ENCODE assay signal across 7 mouse cellular contexts in the genomic region with DNA sequence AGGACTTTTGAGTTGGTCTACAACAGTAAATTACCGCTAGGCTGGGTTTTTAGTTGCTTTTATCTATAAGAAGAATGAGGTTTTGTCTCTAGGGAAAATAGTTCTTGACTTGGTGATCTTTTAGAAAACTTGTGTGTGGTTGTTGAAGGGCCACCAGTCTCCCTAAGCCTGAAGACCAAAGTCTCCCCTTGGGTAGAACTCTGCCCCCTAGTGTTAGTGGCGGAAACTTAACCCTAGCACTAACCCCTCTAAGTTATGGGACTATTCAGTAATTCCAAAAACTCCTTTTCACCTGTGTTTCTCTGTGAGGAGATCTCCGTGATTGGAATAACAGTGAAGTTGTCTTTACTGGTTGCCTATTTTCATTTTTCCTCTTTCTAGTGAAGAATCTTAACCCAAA. TPM values are rescaled to one million over a fixed set of nuclear protein-coding genes. Genes with fewer than 3 reads are reported as not detected.
A peak's percentile ranks its signal among the peaks of the same experiment; 100 is the strongest.
DNase-seq lines count a peak whose midpoint lies in the region; ATAC-seq and TF ChIP-seq lines count a peak whose summit lies in the region.

No protein-coding gene starts in this region.

- no peak for TF ChIP-seq RAD21 in MEL (IDR thresholded peaks at IDR 0.05; ENCODE audit: low read depth, low read length)

- H3K27ac ChIP-seq in MEL (ENCODE audit: control insufficient read depth, low read depth, low read length) = no peak overlapping the region
- H3K27ac ChIP-seq in forebrain, embryonic 14.5 days (ENCODE audit: low read depth, low read length) = no peak overlapping the region
- H3K27ac ChIP-seq in lung, embryonic 16.5 days (ENCODE audit: low read length) = no peak overlapping the region
- H3K27ac ChIP-seq in stomach, postnatal 0 days (replicated peaks) = no peak overlapping the region

- DNase-seq in MEL (ENCODE audit: low read depth, low spot score) = no peak
- DNase-seq in forebrain, embryonic 14.5 days (ENCODE audit: low spot score) = no peak
- peak; percentile 53 for DNase-seq in kidney, adult 18-20 months
- peak; percentile 55 for DNase-seq in stomach, postnatal 0 days (ENCODE audit: low spot score)
- DNase-seq in frontal cortex, postnatal 14 days (ENCODE audit: low spot score in 2 of 2) = no peak

- H3K79me2 ChIP-seq in C2C12 (ENCODE audit: control insufficient read depth, insufficient read depth) (peaks cover 69% of the 10 kb centered on the region), MEL (ENCODE audit: control insufficient read depth, insufficient read depth, low read length, poor library complexity) (no peaks in the 10 kb centered on the region)

- H3K4me3 ChIP-seq in C2C12 (ENCODE audit: insufficient read depth, poor library complexity, severe bottlenecking) (peak overlapping the region; percentile 97), MEL (ENCODE audit: control insufficient read depth in 1 of 2, insufficient read depth in 1 of 2, low read depth in 2 of 2, low read length in 2 of 2) (no peak overlapping the region)
- H3K4me3 ChIP-seq in forebrain, embryonic 14.5 days (ENCODE audit: low read depth, low read length) = 0 out of 2 replicates have a peak overlapping the region, but pooled peaks have one; percentile 63
- H3K4me3 ChIP-seq in lung, embryonic 16.5 days (ENCODE audit: low read length) = peak overlapping the region; percentile 90
- H3K4me3 ChIP-seq in stomach, postnatal 0 days (ENCODE audit: low read depth, low read length) = peak overlapping the region; percentile 90

- ATAC-seq in forebrain, embryonic 14.5 days = no peak
- ATAC-seq in lung, embryonic 16.5 days (ENCODE audit: low read depth) = no peak
- no peak for ATAC-seq in stomach, postnatal 0 days (ENCODE audit: low FRiP score, low TSS enrichment)

- TF ChIP-seq CTCF in C2C12 (IDR thresholded peaks at IDR 0.05; ENCODE audit: control insufficient read depth, insufficient read depth, insufficient read length) (peak; percentile 19), MEL (IDR thresholded peaks at IDR 0.05 in 2 of 3, conservative IDR thresholded peaks at IDR 0.05 in 1 of 3; ENCODE audit: control insufficient read depth in 1 of 3, insufficient read depth in 1 of 3, low read depth in 2 of 3, low read length in 3 of 3, poor library complexity in 1 of 3, severe bottlenecking in 1 of 3) (peak in 2 of 3 experiments; percentile 8 to 19; a peak in 2 of 6 replicates)
- peak; percentile 78 for TF ChIP-seq CTCF in stomach, postnatal 0 days (IDR thresholded peaks at IDR 0.05; ENCODE audit: low read depth)

- no peak overlapping the region for H3K9ac ChIP-seq in MEL (ENCODE audit: control insufficient read depth, low read depth, low read length, poor library complexity, severe bottlenecking)
- no peak overlapping the region for H3K9ac ChIP-seq in forebrain, embryonic 14.5 days (ENCODE audit: low read length)
- no peak overlapping the region for H3K9ac ChIP-seq in lung, embryonic 16.5 days (ENCODE audit: low read length)
- no peak overlapping the region for H3K9ac ChIP-seq in stomach, postnatal 0 days (ENCODE audit: low read length)

- H3K36me3 ChIP-seq in C2C12 (ENCODE audit: control insufficient read depth, insufficient read depth) = peaks cover 45% of the 10 kb centered on the region
- H3K36me3 ChIP-seq in MEL (ENCODE audit: control insufficient read depth in 1 of 2, insufficient read depth in 2 of 2, low read length in 2 of 2) = no peaks in the 10 kb centered on the region
- no peaks in the 10 kb centered on the region for H3K36me3 ChIP-seq in forebrain, embryonic 14.5 days (ENCODE audit: control insufficient read depth, insufficient read depth, low read length)
- H3K36me3 ChIP-seq in lung, embryonic 16.5 days (ENCODE audit: control insufficient read depth, insufficient read depth, low read length) = no peaks in the 10 kb centered on the region
- H3K36me3 ChIP-seq in stomach, postnatal 0 days (ENCODE audit: control insufficient read depth, insufficient read depth, low read length) = no peaks in the 10 kb centered on the region; the same call in 1 of the 2 replicates

- no peak for TF ChIP-seq EP300 in MEL (IDR thresholded peaks at IDR 0.05; ENCODE audit: low read depth in 1 of 2, low read length in 2 of 2)
- no peak for TF ChIP-seq EP300 in stomach, postnatal 0 days (optimal IDR thresholded peaks at IDR 0.05)

- H3ac ChIP-seq in C2C12 (ENCODE audit: control insufficient read depth, insufficient read length, low read depth) = no peak overlapping the region

- no peaks in the 10 kb centered on the region for H3K4me1 ChIP-seq in MEL (ENCODE audit: control insufficient read depth in 1 of 2, insufficient read depth in 2 of 2, low read length in 2 of 2)
- no peaks in the 10 kb centered on the region; the same call in 1 of the 2 replicates for H3K4me1 ChIP-seq in forebrain, embryonic 14.5 days (ENCODE audit: control insufficient read depth, insufficient read depth, low read length)
- H3K4me1 ChIP-seq in lung, embryonic 16.5 days (replicated peaks; ENCODE audit: control insufficient read depth, insufficient read depth, low read length) = peaks cover 27% of the 10 kb centered on the region
- peaks cover 6% of the 10 kb centered on the region; the same call in 1 of the 2 replicates for H3K4me1 ChIP-seq in stomach, postnatal 0 days (replicated peaks; ENCODE audit: control insufficient read depth, insufficient read depth)

- H3K79me3 ChIP-seq in C2C12 (ENCODE audit: low read depth) = peaks cover 60% of the 10 kb centered on the region

- 63% methylated on average over 3 of the region's 3 CpGs for WGBS in forebrain, embryonic 14.5 days
- WGBS in lung, embryonic 16.5 days = 41% methylated on average over 3 of the region's 3 CpGs
- WGBS in stomach, postnatal 0 days = 46% methylated on average over 3 of the region's 3 CpGs

- H3K9me3 ChIP-seq in MEL (replicated peaks; ENCODE audit: insufficient read depth, low read length) = no peaks in the 10 kb centered on the region
- no peaks in the 10 kb centered on the region for H3K9me3 ChIP-seq in forebrain, embryonic 14.5 days (replicated peaks; ENCODE audit: control insufficient read depth, low read length)
- no peaks in the 10 kb centered on the region for H3K9me3 ChIP-seq in lung, embryonic 16.5 days (ENCODE audit: control insufficient read depth, low read length)
- no peaks in the 10 kb centered on the region for H3K9me3 ChIP-seq in stomach, postnatal 0 days (ENCODE audit: control insufficient read depth, low read length)

- H3K27me3 ChIP-seq in C2C12 (ENCODE audit: control insufficient read depth, insufficient read depth, insufficient read length) = no peaks in the 10 kb centered on the region
- H3K27me3 ChIP-seq in MEL (ENCODE audit: control insufficient read depth in 1 of 2, insufficient read depth in 2 of 2, low read length in 2 of 2) = no peaks in the 10 kb centered on the region
- H3K27me3 ChIP-seq in forebrain, embryonic 14.5 days (replicated peaks; ENCODE audit: control insufficient read depth, insufficient read depth, low read length) = peaks cover 25% of the 10 kb centered on the region
- no peaks in the 10 kb centered on the region for H3K27me3 ChIP-seq in lung, embryonic 16.5 days (ENCODE audit: control insufficient read depth, insufficient read depth, low read depth, low read length)
- H3K27me3 ChIP-seq in stomach, postnatal 0 days (ENCODE audit: control insufficient read depth, insufficient read depth, low read length) = no peaks in the 10 kb centered on the region

- H3K4me2 ChIP-seq in forebrain, embryonic 14.5 days (ENCODE audit: low read length) = no peak overlapping the region
- peak overlapping the region; percentile 81 for H3K4me2 ChIP-seq in lung, embryonic 16.5 days (ENCODE audit: low read depth, low read length)
- H3K4me2 ChIP-seq in stomach, postnatal 0 days (replicated peaks; ENCODE audit: low read depth) = peak overlapping the region; percentile 82

- TF ChIP-seq POLR2A in MEL (IDR thresholded peaks at IDR 0.05; ENCODE audit: control insufficient read depth in 1 of 2, insufficient read depth in 1 of 2, low read depth in 1 of 2, low read length in 2 of 2, poor library complexity in 1 of 2) = no peak

TF ChIP-seq in C2C12, 6 proteins besides CTCF, POLR2A, EP300 and RAD21:
- TF ChIP-seq MYOG (IDR thresholded peaks at IDR 0.05; ENCODE audit: control insufficient read depth, extremely low read depth, insufficient read length) (no peak), MAX (IDR thresholded peaks at IDR 0.05) (no peak), CEBPB (IDR thresholded peaks at IDR 0.05; ENCODE audit: low read depth) (no peak), FOSL1 (IDR thresholded peaks at IDR 0.05; ENCODE audit: insufficient read depth, low read length, poor library complexity, severe bottlenecking) (no peak), USF1 (IDR thresholded peaks at IDR 0.05; ENCODE audit: low read depth) (no peak), MYOD1 (IDR thresholded peaks at IDR 0.05; ENCODE audit: control insufficient read depth, insufficient read length, low read depth) (no peak)

TF ChIP-seq in MEL, 35 proteins besides CTCF, POLR2A, EP300 and RAD21 (continues in another document):
- TF ChIP-seq SIN3A (IDR thresholded peaks at IDR 0.05; ENCODE audit: low read length) (no peak), TAL1 (IDR thresholded peaks at IDR 0.05; ENCODE audit: low read length) (no peak), ZKSCAN1 (IDR thresholded peaks at IDR 0.05; ENCODE audit: low read depth, low read length) (no peak), CHD1 (IDR thresholded peaks at IDR 0.05; ENCODE audit: low read depth, low read length) (no peak), HCFC1 (IDR thresholded peaks at IDR 0.05; ENCODE audit: low read depth, low read length) (no peak), JUND (IDR thresholded peaks at IDR 0.05; ENCODE audit: low read depth, low read length) (no peak), NRF1 (IDR thresholded peaks at IDR 0.05; ENCODE audit: insufficient read depth, low read depth, low read length, poor library complexity, severe bottlenecking) (no peak), ETS1 (IDR thresholded peaks at IDR 0.05; ENCODE audit: low read depth, low read length) (no peak), BHLHE40 (IDR thresholded peaks at IDR 0.05; ENCODE audit: borderline replicate concordance, low read depth, low read length) (no peak), MAX (IDR thresholded peaks at IDR 0.05; ENCODE audit: low read length) (no peak), USF1 (IDR thresholded peaks at IDR 0.05; ENCODE audit: low read depth, low read length) (no peak), GATA1 (IDR thresholded peaks at IDR 0.05; ENCODE audit: low read depth, low read length) (no peak), MAFK (IDR thresholded peaks at IDR 0.05; ENCODE audit: borderline replicate concordance, low read depth, low read length) (no peak), RCOR1 (IDR thresholded peaks at IDR 0.05; ENCODE audit: low read depth, low read length) (no peak)

RNA-seq across cellular contexts. Expression of a gene that starts 1.9 kb away (rescaled TPM):
- polyA plus RNA-seq in C2C12 (2012; fragmentation: generic; extraction: Trizol) = 89.8 TPM
- total RNA-seq in MEL (2012; rRNA removed) = not detected in 2 replicates
- under 1 TPM in 1 of 2 experiments, not detected in 1; 0.01 TPM for polyA plus RNA-seq in MEL (2012; ENCODE audit: insufficient read depth in 1 of 2, insufficient read length in 2 of 2, low read depth in 1 of 2, low replicate concordance in 2 of 2, missing spikeins in 1 of 2)
- polyA plus RNA-seq in forebrain, embryonic 14.5 days (2014; fragmentation: Nextera tagmentation; extraction: Ambion mirVana) = 36.2 and 41.6 TPM in 2 replicates
- 29.3 and 33.2 TPM in 2 replicates for polyA plus RNA-seq in lung, embryonic 16.5 days (2015; fragmentation: Nextera tagmentation; extraction: Ambion mirVana)
- polyA plus RNA-seq in stomach, postnatal 0 days (2015; fragmentation: Nextera tagmentation; extraction: Ambion mirVana) = 13.1 and 15.8 TPM in 2 replicates

Comparison
In these comparisons a context has a peak if more than half of its experiments do, and no peak if none do; other contexts are left out.
1. H3K4me3 ChIP-seq: peak in C2C12 (single experiment), forebrain, embryonic 14.5 days (single experiment), lung, embryonic 16.5 days (single experiment) and stomach, postnatal 0 days (single experiment); none in MEL (0 of 2).
2. CTCF ChIP-seq: peak in every context shown above with its lines; median percentile 78 in stomach, postnatal 0 days; 19 in C2C12; 14 in MEL.
3. DNase-seq: peak in kidney, adult 18-20 months (single experiment) and stomach, postnatal 0 days (single experiment); none in MEL (single experiment), forebrain, embryonic 14.5 days (single experiment) and frontal cortex, postnatal 14 days (0 of 2).
4. RNA of a gene that starts 1.9 kb away (polyA plus RNA-seq): 89.8 TPM in C2C12 (single experiment), 36.2 to 41.6 TPM in forebrain, embryonic 14.5 days, 29.3 to 33.2 TPM in lung, embryonic 16.5 days and 13.1 to 15.8 TPM in stomach, postnatal 0 days; 0.01 TPM in MEL; every median in the first group is over 10 times any median in the second.